In genomic region chr13:54912053-54912452, GRCm38 (mm10) we compare ENCODE assay signal across 14 mouse cellular contexts. TPM values are rescaled to one million over a fixed set of nuclear protein-coding genes. Genes with fewer than 3 reads are reported as not detected.
DNase-seq lines count a peak whose midpoint lies in the region; ATAC-seq and TF ChIP-seq lines count a peak whose summit lies in the region.
"Had no signal": no experiment of that assay in that cellular context is flagged by ENCODE, and none has a peak within 500 bp of the region (broad histone marks: within the 10 kb centered on the region; RNA-seq: fewer than 3 reads in every experiment).

No protein-coding gene starts in this region.

- ATAC-seq in midbrain, embryonic 12.5 days (ENCODE audit: low FRiP score, low read depth) = no peak
- ATAC-seq: Patski had no signal

- no peaks in the 10 kb centered on the region for H3K36me3 ChIP-seq in hindbrain, embryonic 10.5 days
- H3K36me3 ChIP-seq in midbrain, embryonic 12.5 days = no peaks in the 10 kb centered on the region
- no peaks in the 10 kb centered on the region for H3K36me3 ChIP-seq in thymus, adult 2 months (ENCODE audit: control insufficient read depth, insufficient read depth, low read length)
- H3K36me3 ChIP-seq: liver, embryonic 13.5 days had no signal

- no peak for TF ChIP-seq CTCF in thymus, adult 2 months (IDR thresholded peaks at IDR 0.05; ENCODE audit: borderline replicate concordance, control insufficient read depth, extremely low read depth, insufficient read depth, low read length, poor library complexity)

- 3% methylated on average over 17 of the region's 17 CpGs for WGBS in hindbrain, embryonic 10.5 days
- WGBS in midbrain, embryonic 12.5 days = 4% methylated on average over 17 of the region's 17 CpGs
- 10% methylated on average over 17 of the region's 17 CpGs for WGBS in thymus, adult 2 months

- no peak for TF ChIP-seq POLR2A in thymus, adult 2 months (IDR thresholded peaks at IDR 0.05; ENCODE audit: control insufficient read depth, extremely low read depth, insufficient read depth, low read length, poor library complexity)

- H3K9me3 ChIP-seq in hindbrain, embryonic 10.5 days = peaks cover 5% of the 10 kb centered on the region; the same call in 1 of the 2 replicates
- no peaks in the 10 kb centered on the region for H3K9me3 ChIP-seq in midbrain, embryonic 12.5 days
- H3K9me3 ChIP-seq: liver, embryonic 13.5 days had no signal

- peaks cover 33% of the 10 kb centered on the region for H3K4me1 ChIP-seq in hindbrain, embryonic 10.5 days (replicated peaks)
- peaks cover 23% of the 10 kb centered on the region for H3K4me1 ChIP-seq in midbrain, embryonic 12.5 days
- no peaks in the 10 kb centered on the region for H3K4me1 ChIP-seq in thymus, adult 2 months (replicated peaks; ENCODE audit: control insufficient read depth, insufficient read depth, low read length)
- H3K4me1 ChIP-seq: liver, embryonic 13.5 days had no signal

- no peak overlapping the region for H3K27ac ChIP-seq in hindbrain, embryonic 10.5 days
- no peak overlapping the region; the same call in 1 of the 2 replicates for H3K27ac ChIP-seq in midbrain, embryonic 12.5 days (replicated peaks)
- no peak overlapping the region for H3K27ac ChIP-seq in thymus, adult 2 months (ENCODE audit: control insufficient read depth, insufficient read depth, low read length)
- H3K27ac ChIP-seq: liver, embryonic 13.5 days had no signal

- H3K27me3 ChIP-seq in hindbrain, embryonic 10.5 days (ENCODE audit: insufficient read depth, poor library complexity, severe bottlenecking) = peaks cover 67% of the 10 kb centered on the region
- H3K27me3 ChIP-seq in midbrain, embryonic 12.5 days = peaks cover 51% of the 10 kb centered on the region
- no peaks in the 10 kb centered on the region; the same call in 1 of the 2 replicates for H3K27me3 ChIP-seq in thymus, adult 2 months (ENCODE audit: control insufficient read depth, insufficient read depth, low read length)

- peak; percentile 53 to 63 for DNase-seq in cerebellum, postnatal 25 days
- no peak for DNase-seq in cerebellum, postnatal 4 days (ENCODE audit: low spot score in 2 of 2)
- DNase-seq in R1 (ENCODE audit: low read depth, low spot score) = peak; percentile 26
- DNase-seq in hindbrain, embryonic 10.5 days (ENCODE audit: low spot score) = no peak
- no peak for DNase-seq in thymus, adult 2 months
- no peak for DNase-seq in ovary, adult 18-20 months (ENCODE audit: low spot score)
- no peak for DNase-seq in left cerebral cortex, adult 8-10 months (ENCODE audit: low spot score in 2 of 2)
- DNase-seq: gastrocnemius, postnatal 14 days; heart, postnatal 36 days; liver, embryonic 13.5 days; right cerebral cortex, adult 18-20 months had no signal

- H3K9ac ChIP-seq in midbrain, embryonic 12.5 days (replicated peaks) = no peak overlapping the region
- H3K9ac ChIP-seq: liver, embryonic 13.5 days had no signal

- peak overlapping the region; percentile 20 for H3K4me3 ChIP-seq in hindbrain, embryonic 10.5 days
- 0 out of 2 replicates have a peak overlapping the region, but pooled peaks have one; percentile 7 for H3K4me3 ChIP-seq in midbrain, embryonic 12.5 days
- H3K4me3 ChIP-seq in thymus, adult 2 months (ENCODE audit: control insufficient read depth, insufficient read depth, low read length) = no peak overlapping the region
- H3K4me3 ChIP-seq: liver, embryonic 13.5 days; megakaryocyte, embryonic 14.5 days had no signal

- H3K4me2 ChIP-seq in midbrain, embryonic 12.5 days (replicated peaks) = peak overlapping the region; percentile 41
- H3K4me2 ChIP-seq: liver, embryonic 13.5 days had no signal

RNA-seq across cellular contexts. Expression of gene Unc5a, which starts 37.2 kb away (rescaled TPM):
- 2.0 and 4.4 TPM in 2 replicates for polyA plus RNA-seq in hindbrain, embryonic 10.5 days (2016; fragmentation: Nextera tagmentation; extraction: Ambion mirVana)
- 2.6 and 4.4 TPM in 2 replicates for polyA plus RNA-seq in midbrain, embryonic 12.5 days (2016; fragmentation: Nextera tagmentation; extraction: Ambion mirVana)
- polyA plus RNA-seq in thymus, adult 2 months (2012; rRNA removed) = 3.1 and 5.9 TPM in 2 replicates
- 10 to 100 TPM; 86.2 to 95.5 (median 94.0) TPM for total RNA-seq in left cerebral cortex, adult 8-10 months (2022)
- polyA plus RNA-seq: Patski had no signal

Comparison
In these comparisons a context has a peak if more than half of its experiments do, and no peak if none do; other contexts are left out.
1. DNase-seq: peak in cerebellum, postnatal 25 days (2 of 2) and R1 (single experiment); none in cerebellum, postnatal 4 days (0 of 2), hindbrain, embryonic 10.5 days (single experiment), thymus, adult 2 months (single experiment), ovary, adult 18-20 months (single experiment) and left cerebral cortex, adult 8-10 months (0 of 2).